ENCODE assay signal across 14 mouse cellular contexts in genomic region chr17:30882206-30882605, GRCm38 (mm10). TPM values are rescaled to one million over a fixed set of nuclear protein-coding genes. Genes with fewer than 3 reads are reported as not detected.
DNase-seq lines count a peak whose midpoint lies in the region; ATAC-seq and TF ChIP-seq lines count a peak whose summit lies in the region.
"Had no signal": no experiment of that assay in that cellular context is flagged by ENCODE, and none has a peak within 500 bp of the region (broad histone marks: within the 10 kb centered on the region; RNA-seq: fewer than 3 reads in every experiment).

No protein-coding gene starts in this region.

- no peaks in the 10 kb centered on the region for H3K27me3 ChIP-seq in heart, postnatal 0 days (ENCODE audit: control insufficient read depth, insufficient read depth, low read length)
- peaks cover 8% of the 10 kb centered on the region for H3K27me3 ChIP-seq in hindbrain, embryonic 10.5 days (ENCODE audit: insufficient read depth, poor library complexity, severe bottlenecking)
- H3K27me3 ChIP-seq in lung, embryonic 16.5 days (ENCODE audit: control insufficient read depth, insufficient read depth, low read depth, low read length), result no peaks in the 10 kb centered on the region; the same call in 1 of the 2 replicates
- no peaks in the 10 kb centered on the region for H3K27me3 ChIP-seq in midbrain, embryonic 16.5 days (ENCODE audit: control insufficient read depth, insufficient read depth, low read depth, low read length)

- 2% methylated on average over 6 of the region's 6 CpGs for WGBS in heart, postnatal 0 days
- 4% methylated on average over 6 of the region's 6 CpGs for WGBS in hindbrain, embryonic 10.5 days
- WGBS in lung, embryonic 16.5 days, result 2% methylated on average over 6 of the region's 6 CpGs
- 1% methylated on average over 6 of the region's 6 CpGs for WGBS in midbrain, embryonic 16.5 days

- H3K4me1 ChIP-seq in heart, postnatal 0 days (ENCODE audit: control insufficient read depth, insufficient read depth), result no peaks in the 10 kb centered on the region; the same call in 1 of the 2 replicates
- H3K4me1 ChIP-seq in hindbrain, embryonic 10.5 days (replicated peaks), result peaks cover 34% of the 10 kb centered on the region
- peaks cover 11% of the 10 kb centered on the region for H3K4me1 ChIP-seq in lung, embryonic 16.5 days (replicated peaks; ENCODE audit: control insufficient read depth, insufficient read depth, low read length)
- H3K4me1 ChIP-seq in midbrain, embryonic 16.5 days (ENCODE audit: control insufficient read depth, insufficient read depth, low read length), result peaks cover 14% of the 10 kb centered on the region

- no peaks in the 10 kb centered on the region for H3K9me3 ChIP-seq in heart, postnatal 0 days (replicated peaks; ENCODE audit: control insufficient read depth, low read length)
- H3K9me3 ChIP-seq in hindbrain, embryonic 10.5 days, result peaks cover 3% of the 10 kb centered on the region; the same call in 1 of the 2 replicates
- no peaks in the 10 kb centered on the region for H3K9me3 ChIP-seq in lung, embryonic 16.5 days (ENCODE audit: control insufficient read depth, low read length)
- no peaks in the 10 kb centered on the region for H3K9me3 ChIP-seq in midbrain, embryonic 16.5 days (replicated peaks; ENCODE audit: control insufficient read depth, low read length, poor library complexity, severe bottlenecking)

- H3K9ac ChIP-seq in heart, postnatal 0 days (replicated peaks; ENCODE audit: low read depth, low read length), result no peak overlapping the region
- H3K9ac ChIP-seq in lung, embryonic 16.5 days (ENCODE audit: low read length), result no peak overlapping the region; the same call in 1 of the 2 replicates
- no peak overlapping the region; the same call in 1 of the 2 replicates for H3K9ac ChIP-seq in midbrain, embryonic 16.5 days (ENCODE audit: low read depth, low read length)

- no peak for TF ChIP-seq EP300 in heart, postnatal 0 days (IDR thresholded peaks at IDR 0.05; ENCODE audit: low read depth)

- intact Hi-C loops in heart, postnatal 25 days (cut with DNase I), result loop anchor here (5.0 kb wide), 1 partner anchor 500 kb away; no protein-coding TSS in a partner anchor

- H3K27ac ChIP-seq in heart, postnatal 0 days (ENCODE audit: low read depth), result no peak overlapping the region
- H3K27ac ChIP-seq in hindbrain, embryonic 10.5 days, result peak overlapping the region; percentile 77; the same call in 1 of the 2 replicates
- H3K27ac ChIP-seq in lung, embryonic 16.5 days (ENCODE audit: low read length), result peak overlapping the region; percentile 87
- H3K27ac ChIP-seq in midbrain, embryonic 16.5 days (ENCODE audit: low read length), result peak overlapping the region; percentile 77; the same call in 1 of the 2 replicates

- TF ChIP-seq CTCF in heart, postnatal 0 days (IDR thresholded peaks at IDR 0.05; ENCODE audit: low read depth), result no peak

- peak; percentile 60 for DNase-seq in heart, postnatal 0 days (ENCODE audit: low spot score)
- no peak for DNase-seq in heart, postnatal 25 days (ENCODE audit: low spot score)
- no peak for DNase-seq in hindbrain, embryonic 10.5 days (ENCODE audit: low spot score)
- no peak for DNase-seq in left cerebral cortex, adult 11 months (ENCODE audit: low spot score)
- no peak for DNase-seq in thymus, adult 18-20 months
- no peak for DNase-seq in urinary bladder, postnatal 14 days (ENCODE audit: low spot score)
- DNase-seq: cerebellum, postnatal 36 days; gastrocnemius, postnatal 14 days; kidney, adult 11 months; thymus, adult 2 months had no signal

- H3K4me3 ChIP-seq in heart, postnatal 0 days (ENCODE audit: low read depth, low read length), result no peak overlapping the region
- peak overlapping the region; percentile 28; the same call in 1 of the 2 replicates for H3K4me3 ChIP-seq in hindbrain, embryonic 10.5 days
- H3K4me3 ChIP-seq in lung, embryonic 16.5 days (ENCODE audit: low read length), result no peak overlapping the region
- no peak overlapping the region for H3K4me3 ChIP-seq in midbrain, embryonic 16.5 days (ENCODE audit: low read depth, low read length)
- H3K4me3 ChIP-seq: erythroblast, embryonic 14.5 days had no signal

- H3K4me2 ChIP-seq in heart, postnatal 0 days (ENCODE audit: low read depth, low read length), result no peak overlapping the region
- H3K4me2 ChIP-seq in lung, embryonic 16.5 days (ENCODE audit: low read depth, low read length), result no peak overlapping the region
- peak overlapping the region; percentile 17; the same call in 1 of the 2 replicates for H3K4me2 ChIP-seq in midbrain, embryonic 16.5 days (ENCODE audit: low read length)

- ATAC-seq in heart, postnatal 0 days (ENCODE audit: insufficient read depth, low read depth), result peak; percentile 44
- ATAC-seq in lung, embryonic 16.5 days (ENCODE audit: low read depth), result peak; percentile 72
- ATAC-seq in midbrain, embryonic 16.5 days, result peak; percentile 71

- H3K36me3 ChIP-seq in heart, postnatal 0 days (replicated peaks; ENCODE audit: control insufficient read depth, insufficient read depth, low read length), result no peaks in the 10 kb centered on the region
- H3K36me3 ChIP-seq in hindbrain, embryonic 10.5 days, result no peaks in the 10 kb centered on the region
- no peaks in the 10 kb centered on the region for H3K36me3 ChIP-seq in lung, embryonic 16.5 days (ENCODE audit: control insufficient read depth, insufficient read depth, low read length)
- no peaks in the 10 kb centered on the region for H3K36me3 ChIP-seq in midbrain, embryonic 16.5 days (ENCODE audit: control insufficient read depth, insufficient read depth, low read length)

RNA-seq across cellular contexts. Expression of gene Glp1r, which starts 19.4 kb away (rescaled TPM):
- total RNA-seq in heart, postnatal 0 days (2014; rRNA removed; ENCODE audit: low replicate concordance), result 1.3 and 4.7 TPM in 2 replicates
- polyA plus RNA-seq in heart, postnatal 0 days (2015; fragmentation: Nextera tagmentation; extraction: Ambion mirVana), result 0.43 and 0.44 TPM in 2 replicates
- under 1 TPM; 0.44 to 0.59 TPM for total RNA-seq in heart, postnatal 25 days (2021)
- polyA plus RNA-seq in hindbrain, embryonic 10.5 days (2016; fragmentation: Nextera tagmentation; extraction: Ambion mirVana), result 0.05 and 0.09 TPM in 2 replicates
- 12.7 and 12.9 TPM in 2 replicates for polyA plus RNA-seq in lung, embryonic 16.5 days (2015; fragmentation: Nextera tagmentation; extraction: Ambion mirVana)
- 0.71 and 1.3 TPM in 2 replicates for polyA plus RNA-seq in midbrain, embryonic 16.5 days (2015; fragmentation: Nextera tagmentation; extraction: Ambion mirVana)
- total RNA-seq: gastrocnemius, postnatal 14 days had no signal
- polyA plus RNA-seq: erythroblast, embryonic 14.5 days; liver, embryonic 16.5 days had no signal
